8 mouse cellular contexts compared by ENCODE assay signal in genomic region chr14:7888811-7889651, GRCm38 (mm10).
DNase-seq lines count a peak whose midpoint lies in the region; ATAC-seq and TF ChIP-seq lines count a peak whose summit lies in the region.

No protein-coding gene starts in this region.

- H3K27ac ChIP-seq in kidney, adult 2 months (ENCODE audit: insufficient read depth, low read depth, low read length): no peak overlapping the region
- H3K27ac ChIP-seq in forebrain, embryonic 13.5 days: peak overlapping the region; percentile 85

- peak overlapping the region; percentile 16 for H3K4me2 ChIP-seq in forebrain, embryonic 13.5 days

- peak; percentile 77 for ATAC-seq in forebrain, embryonic 13.5 days

- no peak for TF ChIP-seq POLR2A in kidney, adult 2 months (IDR thresholded peaks at IDR 0.05; ENCODE audit: low read depth, low read length)

- WGBS in kidney, adult 2 months: 78% methylated on average over 11 of the region's 11 CpGs
- 31% methylated on average over 11 of the region's 11 CpGs for WGBS in forebrain, embryonic 13.5 days

- DNase-seq in kidney, adult 2 months: peak; percentile 33
- no peak for DNase-seq in kidney, postnatal 25 days
- peak; percentile 41 to 57 for DNase-seq in adrenal gland, postnatal 36 days
- DNase-seq in kidney, postnatal 10 days: peak; percentile 66
- DNase-seq in liver: peak; percentile 37
- peak; percentile 32 for DNase-seq in right cerebral cortex, postnatal 14 days
- no peak for DNase-seq in spleen, postnatal 10 days (ENCODE audit: low spot score in 2 of 2)

- H3K4me1 ChIP-seq in kidney, adult 2 months (ENCODE audit: control insufficient read depth, insufficient read depth, low read length): no peaks in the 10 kb centered on the region
- peaks cover 30% of the 10 kb centered on the region for H3K4me1 ChIP-seq in forebrain, embryonic 13.5 days

- peak overlapping the region; percentile 56 for H3K9ac ChIP-seq in forebrain, embryonic 13.5 days

- no peaks in the 10 kb centered on the region for H3K27me3 ChIP-seq in kidney, adult 2 months (replicated peaks; ENCODE audit: control insufficient read depth, insufficient read depth, low read length)
- H3K27me3 ChIP-seq in forebrain, embryonic 13.5 days: no peaks in the 10 kb centered on the region

- no peaks in the 10 kb centered on the region for H3K9me3 ChIP-seq in forebrain, embryonic 13.5 days (replicated peaks)

- TF ChIP-seq CTCF in kidney, adult 2 months (conservative IDR thresholded peaks at IDR 0.05; ENCODE audit: insufficient read depth, insufficient read length, low read depth, low read length): no peak

- no peak overlapping the region for H3K4me3 ChIP-seq in kidney, adult 2 months (ENCODE audit: insufficient read depth, low read depth, low read length)
- no peak overlapping the region for H3K4me3 ChIP-seq in forebrain, embryonic 13.5 days

- H3K36me3 ChIP-seq in kidney, adult 2 months (ENCODE audit: control insufficient read depth, insufficient read depth, low read length): peaks cover 2% of the 10 kb centered on the region; the same call in 1 of the 2 replicates
- H3K36me3 ChIP-seq in forebrain, embryonic 13.5 days (ENCODE audit: poor library complexity, severe bottlenecking): peaks cover 61% of the 10 kb centered on the region

Comparison
In these comparisons a context has a peak if more than half of its experiments do, and no peak if none do; other contexts are left out.
1. DNase-seq: peak in kidney, adult 2 months (single experiment), adrenal gland, postnatal 36 days (2 of 2), kidney, postnatal 10 days (single experiment), liver (single experiment) and right cerebral cortex, postnatal 14 days (single experiment); none in kidney, postnatal 25 days (0 of 2) and spleen, postnatal 10 days (0 of 2).